Comparison of ENCODE assay signal across 11 mouse cellular contexts in genomic region chr3:152483800-152484199, GRCm38 (mm10).
DNase-seq lines count a peak whose midpoint lies in the region; ATAC-seq and TF ChIP-seq lines count a peak whose summit lies in the region.
"Had no signal": no experiment of that assay in that cellular context is flagged by ENCODE, and none has a peak within 500 bp of the region (broad histone marks: within the 10 kb centered on the region; RNA-seq: fewer than 3 reads in every experiment).

No protein-coding gene starts in this region.

- intact Hi-C loops in heart, postnatal 36 days (cut with DNase I), result no loop called here

- no peak for TF ChIP-seq CTCF in liver, postnatal 0 days (IDR thresholded peaks at IDR 0.05; ENCODE audit: low read depth)

- no peak for DNase-seq in frontal cortex, postnatal 10 days (ENCODE audit: low spot score in 2 of 2)
- DNase-seq in midbrain, embryonic 10.5 days (ENCODE audit: low spot score), result no peak
- DNase-seq in liver, postnatal 0 days, result no peak
- no peak for DNase-seq in heart, postnatal 36 days
- DNase-seq: adrenal gland, postnatal 25 days; cerebellum, adult 9-10 months; kidney, postnatal 36 days had no signal

- H3K9me3 ChIP-seq in midbrain, embryonic 13.5 days, result no peaks in the 10 kb centered on the region
- peaks cover 6% of the 10 kb centered on the region; the same call in 1 of the 2 replicates for H3K9me3 ChIP-seq in midbrain, embryonic 10.5 days (replicated peaks)
- no peaks in the 10 kb centered on the region for H3K9me3 ChIP-seq in hindbrain, embryonic 16.5 days (ENCODE audit: control insufficient read depth, low read length)
- no peaks in the 10 kb centered on the region for H3K9me3 ChIP-seq in neural tube, embryonic 15.5 days (replicated peaks)
- no peaks in the 10 kb centered on the region for H3K9me3 ChIP-seq in liver, postnatal 0 days (ENCODE audit: low read length)

- peak; percentile 53 for ATAC-seq in frontal cortex, adult (ENCODE audit: low TSS enrichment)
- ATAC-seq in midbrain, embryonic 13.5 days, result no peak
- ATAC-seq in hindbrain, embryonic 16.5 days, result peak; percentile 40
- no peak for ATAC-seq in neural tube, embryonic 15.5 days (ENCODE audit: low FRiP score)
- ATAC-seq in liver, postnatal 0 days, result no peak

- H3K4me3 ChIP-seq in midbrain, embryonic 13.5 days (replicated peaks), result no peak overlapping the region
- H3K4me3 ChIP-seq in midbrain, embryonic 10.5 days, result no peak overlapping the region
- H3K4me3 ChIP-seq in hindbrain, embryonic 16.5 days (ENCODE audit: low read length), result no peak overlapping the region
- no peak overlapping the region for H3K4me3 ChIP-seq in neural tube, embryonic 15.5 days (replicated peaks)
- H3K4me3 ChIP-seq in liver, postnatal 0 days (ENCODE audit: low read depth, low read length), result no peak overlapping the region

- H3K27me3 ChIP-seq in midbrain, embryonic 13.5 days, result no peaks in the 10 kb centered on the region
- H3K27me3 ChIP-seq in midbrain, embryonic 10.5 days (ENCODE audit: low read depth, poor library complexity, severe bottlenecking), result no peaks in the 10 kb centered on the region
- H3K27me3 ChIP-seq in hindbrain, embryonic 16.5 days (replicated peaks; ENCODE audit: control insufficient read depth, insufficient read depth, low read length), result no peaks in the 10 kb centered on the region
- H3K27me3 ChIP-seq in neural tube, embryonic 15.5 days (replicated peaks), result no peaks in the 10 kb centered on the region
- no peaks in the 10 kb centered on the region for H3K27me3 ChIP-seq in liver, postnatal 0 days (ENCODE audit: insufficient read depth, low read length)

- H3K36me3 ChIP-seq in midbrain, embryonic 13.5 days, result no peaks in the 10 kb centered on the region
- no peaks in the 10 kb centered on the region for H3K36me3 ChIP-seq in midbrain, embryonic 10.5 days
- no peaks in the 10 kb centered on the region for H3K36me3 ChIP-seq in hindbrain, embryonic 16.5 days (ENCODE audit: control insufficient read depth, insufficient read depth, low read length)
- no peaks in the 10 kb centered on the region for H3K36me3 ChIP-seq in neural tube, embryonic 15.5 days
- no peaks in the 10 kb centered on the region for H3K36me3 ChIP-seq in liver, postnatal 0 days (replicated peaks; ENCODE audit: insufficient read depth, low read length)

- H3K9ac ChIP-seq in midbrain, embryonic 13.5 days (replicated peaks), result no peak overlapping the region
- no peak overlapping the region for H3K9ac ChIP-seq in hindbrain, embryonic 16.5 days (ENCODE audit: low read depth, low read length)
- H3K9ac ChIP-seq in neural tube, embryonic 15.5 days (replicated peaks), result no peak overlapping the region
- H3K9ac ChIP-seq in liver, postnatal 0 days (replicated peaks), result no peak overlapping the region

- WGBS in midbrain, embryonic 13.5 days, result 66% methylated on average over 7 of the region's 7 CpGs
- WGBS in midbrain, embryonic 10.5 days, result 69% methylated on average over 7 of the region's 7 CpGs
- 49% methylated on average over 7 of the region's 7 CpGs for WGBS in hindbrain, embryonic 16.5 days
- WGBS in neural tube, embryonic 15.5 days, result 39% methylated on average over 7 of the region's 7 CpGs
- WGBS in liver, postnatal 0 days (ENCODE audit: insufficient replicate concordance), result 54% methylated on average over 7 of the region's 7 CpGs

- H3K4me2 ChIP-seq in midbrain, embryonic 13.5 days (replicated peaks), result no peak overlapping the region
- H3K4me2 ChIP-seq in hindbrain, embryonic 16.5 days (ENCODE audit: low read length), result no peak overlapping the region
- peak overlapping the region; percentile 5 for H3K4me2 ChIP-seq in neural tube, embryonic 15.5 days
- no peak overlapping the region for H3K4me2 ChIP-seq in liver, postnatal 0 days (ENCODE audit: low read depth, low read length)

- no peak for TF ChIP-seq EP300 in liver, postnatal 0 days (IDR thresholded peaks at IDR 0.05; ENCODE audit: low read depth)

- peaks cover 21% of the 10 kb centered on the region for H3K4me1 ChIP-seq in midbrain, embryonic 13.5 days (replicated peaks)
- H3K4me1 ChIP-seq in midbrain, embryonic 10.5 days, result peaks cover 21% of the 10 kb centered on the region
- H3K4me1 ChIP-seq in hindbrain, embryonic 16.5 days (ENCODE audit: control insufficient read depth, insufficient read depth, low read depth, low read length), result peaks cover 11% of the 10 kb centered on the region
- H3K4me1 ChIP-seq in neural tube, embryonic 15.5 days, result peaks cover 20% of the 10 kb centered on the region
- peaks cover 3% of the 10 kb centered on the region for H3K4me1 ChIP-seq in liver, postnatal 0 days (ENCODE audit: insufficient read depth)

- peak overlapping the region; percentile 46; the same call in 1 of the 2 replicates for H3K27ac ChIP-seq in midbrain, embryonic 13.5 days
- no peak overlapping the region; the same call in 1 of the 2 replicates for H3K27ac ChIP-seq in midbrain, embryonic 10.5 days (replicated peaks)
- peak overlapping the region; percentile 80 for H3K27ac ChIP-seq in hindbrain, embryonic 16.5 days (ENCODE audit: low read depth, low read length)
- peak overlapping the region; percentile 75 for H3K27ac ChIP-seq in neural tube, embryonic 15.5 days (replicated peaks)
- H3K27ac ChIP-seq in liver, postnatal 0 days (ENCODE audit: low read depth), result no peak overlapping the region

Comparison
In these comparisons a context has a peak if more than half of its experiments do, and no peak if none do; other contexts are left out.
1. H3K27ac ChIP-seq: peak in midbrain, embryonic 13.5 days (single experiment), hindbrain, embryonic 16.5 days (single experiment) and neural tube, embryonic 15.5 days (single experiment); none in midbrain, embryonic 10.5 days (single experiment) and liver, postnatal 0 days (single experiment).
2. ATAC-seq: peak in frontal cortex, adult (single experiment) and hindbrain, embryonic 16.5 days (single experiment); none in midbrain, embryonic 13.5 days (single experiment), neural tube, embryonic 15.5 days (single experiment) and liver, postnatal 0 days (single experiment).